Mouse (Mus musculus) spleen, postnatal 36 days (tissue): ENCODE results near the gene Epb41l2.

Experiments
- DNase-seq, 2 experiments: peaks; one replicate each; pipeline ENCODE4 v3.0.0; 2022; ENCODE audit warnings: low spot score in 2 of 2, mixed read lengths in 1 of 2

The Epb41l2 gene

DNA sequence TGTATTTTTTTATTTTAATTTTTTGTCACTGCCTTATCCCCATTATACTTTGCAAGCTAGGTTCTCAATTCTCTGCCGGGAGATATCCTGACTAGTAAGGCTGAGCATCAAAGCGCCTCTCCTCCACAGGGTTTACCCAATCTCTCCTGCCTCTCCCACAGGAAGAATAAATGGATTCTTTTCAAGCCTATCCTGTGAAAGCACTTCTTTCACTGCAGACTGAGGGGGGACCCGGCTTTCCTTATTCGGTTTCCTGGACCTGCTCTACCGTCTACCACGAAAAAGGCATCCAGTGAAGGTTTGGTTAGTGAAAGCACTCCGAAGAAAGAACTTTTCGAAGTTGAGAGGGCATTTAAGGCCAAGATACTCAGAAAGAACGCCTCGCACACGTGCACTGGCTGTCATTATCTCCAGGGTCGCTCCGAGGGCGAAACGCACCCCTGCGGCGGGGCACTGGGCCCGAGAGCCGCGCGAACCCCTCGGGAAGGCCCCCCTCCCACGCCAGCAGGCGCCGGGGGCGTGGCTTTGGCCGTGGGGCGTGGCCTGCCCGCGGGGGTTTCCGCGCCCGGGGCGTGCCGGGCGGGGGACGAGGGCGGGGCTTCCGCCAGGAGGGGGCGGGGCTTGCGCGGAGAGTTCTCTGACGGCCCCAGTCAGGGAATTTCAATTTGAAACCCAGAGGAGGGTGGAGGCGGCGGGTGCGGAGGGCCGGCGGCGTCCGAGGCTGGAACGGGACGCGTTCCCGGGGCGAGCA is at the start of gene Epb41l2:
Epb41l2 (plus strand) TSS at position 591 of the 751 bp plus-strand sequence.
- DNase-seq, result peak; percentile 89

DNA sequence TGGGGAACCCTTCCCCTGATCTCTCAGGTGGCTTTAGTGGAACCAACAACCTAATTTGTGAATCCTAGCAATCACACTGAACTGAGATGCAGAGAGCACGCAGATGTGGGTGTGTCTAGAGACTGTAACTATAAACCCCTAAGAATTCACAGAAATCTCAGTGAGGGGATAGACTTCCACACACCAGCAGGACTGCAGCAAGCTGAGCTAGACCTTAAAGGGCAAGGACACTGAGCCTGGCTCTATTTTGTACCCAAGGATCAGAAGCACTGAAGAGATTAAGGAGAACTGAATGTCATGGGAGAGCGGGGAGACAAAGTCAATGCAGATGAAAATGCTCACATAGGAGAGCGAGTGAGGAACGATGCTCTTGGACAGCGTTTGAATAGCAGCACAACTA is 49.6 kb upstream of the Epb41l2 start:
- no peak for DNase-seq

DNA sequence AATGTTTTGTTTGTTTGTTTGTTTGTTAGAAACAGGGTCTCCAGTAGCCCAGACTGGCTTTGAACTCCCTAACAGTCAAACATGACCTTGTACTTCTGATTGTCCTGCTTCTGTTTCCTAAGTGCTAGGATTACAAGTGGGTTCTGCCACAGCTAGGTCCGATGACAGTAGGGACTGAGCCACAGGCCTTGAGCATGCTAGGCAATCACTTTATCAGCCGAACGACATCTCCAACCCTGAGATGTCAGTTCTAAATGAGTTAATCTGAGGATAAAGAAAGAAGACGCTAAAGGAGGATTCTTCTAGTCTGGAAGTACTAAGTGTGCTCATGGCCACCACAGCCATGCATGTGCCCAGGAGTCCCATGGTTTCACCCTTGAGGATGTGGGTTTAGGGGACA is 48.9 kb upstream of the Epb41l2 start:
- no peak for DNase-seq

DNA sequence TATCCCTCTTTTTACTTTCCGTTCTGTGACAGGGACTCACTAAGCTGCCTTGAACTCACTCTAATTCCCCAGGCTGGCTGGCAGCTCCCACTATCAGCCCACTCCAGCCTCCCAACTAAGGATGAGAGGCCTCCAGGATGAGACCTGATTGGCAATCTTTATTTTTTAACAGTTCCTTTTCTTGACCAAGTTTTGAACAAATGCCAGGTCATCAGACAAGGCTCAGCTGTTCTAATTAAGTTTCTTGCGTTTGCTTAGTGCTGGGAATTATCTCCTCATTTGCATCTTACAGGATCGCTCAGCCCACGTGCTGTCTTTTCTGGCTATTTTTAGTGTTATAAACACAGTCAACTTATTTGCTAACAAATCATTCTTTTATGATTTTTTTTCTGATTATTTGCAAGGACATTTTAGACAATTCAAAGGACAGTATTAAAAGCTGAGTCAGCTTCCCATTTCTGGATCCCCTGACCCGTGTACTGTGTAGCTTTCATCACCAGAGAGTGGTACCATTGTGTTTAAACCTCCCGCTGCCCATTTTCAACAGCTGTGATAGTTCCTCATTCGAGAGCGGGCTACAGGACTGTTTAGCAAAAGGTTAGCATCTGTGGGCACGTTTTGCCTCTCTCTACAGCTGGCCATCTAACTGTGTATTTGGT is 47.9 kb upstream of the Epb41l2 start:
- DNase-seq, result peak; percentile 51 to 58

DNA sequence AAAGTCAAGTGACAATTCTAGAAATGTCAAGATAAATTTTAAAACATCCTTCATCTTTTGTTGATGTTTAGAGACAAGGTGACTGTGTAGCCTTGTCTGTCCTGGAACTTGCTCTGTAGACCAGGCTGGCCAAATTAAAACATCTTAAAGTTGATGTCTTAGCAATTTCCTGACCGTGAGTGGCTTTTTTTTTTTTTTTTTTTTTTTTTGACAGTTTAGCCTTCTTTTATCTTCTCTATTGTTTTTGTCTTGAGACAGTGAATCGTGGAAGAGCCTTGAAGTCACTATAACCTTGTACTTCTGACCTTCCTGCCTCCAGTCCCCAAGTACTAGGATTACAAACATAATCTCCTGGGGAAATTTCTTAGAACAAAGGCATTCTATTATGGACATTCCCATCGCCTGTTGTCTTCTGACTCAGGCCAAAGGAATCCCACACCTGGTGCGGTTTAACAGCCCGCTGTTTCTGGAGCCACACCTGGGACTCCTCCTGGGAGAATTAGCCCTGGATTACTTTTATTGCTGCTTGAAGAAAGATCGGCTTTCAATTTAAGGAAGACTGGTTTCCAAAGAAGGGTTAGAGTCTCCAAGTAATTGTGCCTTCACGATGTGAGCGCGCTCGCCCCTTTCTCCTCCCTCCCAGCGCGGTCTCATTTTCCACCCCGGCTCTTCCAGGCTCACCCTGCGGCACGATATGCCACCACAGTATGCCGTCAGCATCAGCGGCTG is 45.6 kb upstream of the Epb41l2 start:
- DNase-seq, result no peak

DNA sequence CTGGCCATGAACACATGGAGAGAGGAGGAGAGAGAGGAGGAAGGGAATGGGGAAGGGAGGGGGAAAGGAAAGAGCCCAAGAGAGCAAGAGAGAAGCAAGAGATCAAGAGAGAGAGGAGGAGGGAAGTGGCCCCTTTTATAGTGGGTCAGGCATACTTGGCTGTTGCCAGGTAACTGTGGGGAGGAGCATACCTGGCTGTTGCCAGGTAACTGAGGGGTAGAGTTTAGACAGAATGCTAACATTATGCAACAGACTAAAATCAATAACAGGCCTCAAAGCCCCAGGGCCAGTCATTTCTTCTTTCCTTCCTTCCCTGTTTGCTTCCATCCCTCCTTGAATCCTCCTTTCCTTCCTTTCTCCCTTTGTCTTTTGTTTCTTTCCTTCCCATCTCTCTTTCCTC is 41.9 kb upstream of the Epb41l2 start:
- peak in 1 of 2 experiments; percentile 7 for DNase-seq

DNA sequence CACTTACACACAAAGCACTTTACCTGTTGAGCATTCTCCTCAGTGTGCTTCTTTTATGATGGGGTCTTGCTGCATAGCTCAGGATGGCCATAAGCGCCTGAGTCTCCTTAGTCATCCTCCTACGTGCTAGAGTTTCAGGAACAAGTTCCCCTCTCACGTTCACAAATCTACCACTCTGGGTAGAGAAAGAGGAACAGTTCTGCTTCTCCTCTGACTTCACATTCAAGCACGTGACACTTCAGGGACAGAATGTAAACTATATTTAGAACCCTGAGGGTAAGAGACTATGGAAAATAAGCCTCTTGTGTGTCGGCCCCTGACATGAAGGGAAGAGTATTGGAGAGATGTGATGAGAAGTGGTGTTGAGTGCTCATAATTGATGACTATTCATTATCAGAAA is 41.2 kb upstream of the Epb41l2 start:
- DNase-seq, result peak; percentile 26 to 39

DNA sequence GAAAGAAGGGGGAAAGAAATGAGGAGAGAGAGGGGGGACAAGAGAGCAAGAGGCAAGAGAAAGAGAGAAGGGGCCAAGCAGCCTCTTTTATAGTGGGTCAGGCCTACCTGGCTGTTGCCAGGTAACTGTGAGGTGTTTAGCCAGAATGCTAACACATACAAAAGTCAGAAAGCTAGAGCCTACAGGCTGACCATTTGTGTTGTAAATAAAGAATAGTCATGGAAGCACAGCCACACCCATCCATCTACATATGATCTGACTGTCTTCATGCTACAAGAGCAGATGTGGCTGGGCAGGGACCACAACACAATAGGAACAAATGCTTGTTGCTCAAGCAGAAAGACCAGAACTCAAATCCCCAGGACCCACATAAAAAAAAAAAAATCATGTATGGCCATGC is 40.1 kb upstream of the Epb41l2 start:
- DNase-seq, result no peak

DNA sequence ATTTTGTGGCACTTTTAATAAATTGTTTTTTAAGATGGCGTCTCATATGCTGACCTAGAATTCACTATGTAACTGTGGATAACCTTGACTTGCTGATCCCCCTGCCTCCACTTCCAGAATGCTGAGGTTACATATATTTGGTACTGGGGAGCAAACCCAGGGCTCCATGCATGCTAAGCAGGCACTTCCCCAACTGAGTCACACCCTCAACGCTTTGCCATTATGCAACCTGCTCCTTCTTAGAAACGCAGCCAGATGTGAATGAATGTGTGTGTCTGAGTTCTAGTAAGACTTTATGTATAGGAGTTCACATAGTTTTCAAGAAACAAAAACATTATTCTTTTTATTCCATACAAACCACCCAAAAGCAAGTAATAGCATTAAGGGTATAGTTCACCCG is 38.4 kb upstream of the Epb41l2 start:
- no peak for DNase-seq

DNA sequence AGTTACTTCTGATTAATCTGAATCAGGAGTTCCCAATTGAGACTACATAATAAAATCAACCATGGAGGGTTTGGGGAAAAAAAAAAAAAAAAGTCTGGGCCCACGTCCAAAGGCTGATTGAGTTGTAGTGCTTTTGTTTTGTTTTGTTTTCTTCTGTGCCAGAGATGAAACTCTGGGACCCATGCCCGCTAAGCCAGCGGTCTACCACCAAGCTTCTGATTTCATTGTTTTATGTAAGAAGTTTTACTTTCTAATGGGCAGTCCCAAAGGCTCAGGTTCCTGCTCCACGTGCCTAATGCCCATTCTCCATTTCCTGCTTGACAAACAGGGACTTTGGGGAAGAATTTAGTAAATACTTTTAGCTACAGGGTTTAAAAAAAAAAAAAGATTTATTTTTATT is 33.9 kb upstream of the Epb41l2 start:
- DNase-seq, result no peak

DNA sequence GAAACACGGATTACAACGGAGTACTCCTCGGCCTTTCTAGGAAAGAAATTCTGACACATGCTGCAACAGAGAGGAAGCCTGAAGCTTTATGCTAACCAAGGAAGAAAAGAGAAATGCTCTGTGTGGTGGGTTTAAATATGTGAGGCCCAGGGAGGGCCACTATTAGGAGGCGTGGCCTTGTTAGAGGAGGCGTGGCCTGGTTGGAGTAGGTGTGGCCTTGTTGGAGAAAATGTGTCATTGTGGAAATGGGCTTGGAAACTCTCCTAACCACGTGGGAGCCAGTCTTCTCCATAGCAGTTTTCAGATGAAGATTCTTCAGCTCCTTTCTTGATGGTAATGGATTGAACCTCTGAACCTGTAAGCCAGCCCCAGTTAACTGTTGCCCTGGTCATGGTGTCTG is 32.1 kb upstream of the Epb41l2 start:
- no peak for DNase-seq

DNA sequence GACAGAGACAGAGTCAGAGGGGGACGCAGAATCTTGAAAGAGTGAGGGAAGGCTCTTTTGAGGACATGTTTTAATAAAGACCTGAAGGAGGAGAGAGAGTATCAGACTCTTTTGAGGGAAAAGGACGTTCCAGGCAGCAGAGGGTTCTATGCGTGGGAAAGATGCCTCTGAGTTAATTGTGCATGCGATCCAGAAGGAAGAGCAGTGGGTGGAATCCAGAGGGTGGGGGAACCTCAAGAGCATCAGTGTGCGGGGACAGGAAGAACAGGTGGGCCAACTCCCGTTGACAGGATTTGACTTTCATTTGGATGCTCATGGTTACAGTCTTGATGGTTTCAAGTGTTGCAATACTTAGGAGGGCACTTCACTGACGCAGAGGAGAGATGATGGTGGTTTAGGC is 29.5 kb upstream of the Epb41l2 start:
- DNase-seq, result no peak

DNA sequence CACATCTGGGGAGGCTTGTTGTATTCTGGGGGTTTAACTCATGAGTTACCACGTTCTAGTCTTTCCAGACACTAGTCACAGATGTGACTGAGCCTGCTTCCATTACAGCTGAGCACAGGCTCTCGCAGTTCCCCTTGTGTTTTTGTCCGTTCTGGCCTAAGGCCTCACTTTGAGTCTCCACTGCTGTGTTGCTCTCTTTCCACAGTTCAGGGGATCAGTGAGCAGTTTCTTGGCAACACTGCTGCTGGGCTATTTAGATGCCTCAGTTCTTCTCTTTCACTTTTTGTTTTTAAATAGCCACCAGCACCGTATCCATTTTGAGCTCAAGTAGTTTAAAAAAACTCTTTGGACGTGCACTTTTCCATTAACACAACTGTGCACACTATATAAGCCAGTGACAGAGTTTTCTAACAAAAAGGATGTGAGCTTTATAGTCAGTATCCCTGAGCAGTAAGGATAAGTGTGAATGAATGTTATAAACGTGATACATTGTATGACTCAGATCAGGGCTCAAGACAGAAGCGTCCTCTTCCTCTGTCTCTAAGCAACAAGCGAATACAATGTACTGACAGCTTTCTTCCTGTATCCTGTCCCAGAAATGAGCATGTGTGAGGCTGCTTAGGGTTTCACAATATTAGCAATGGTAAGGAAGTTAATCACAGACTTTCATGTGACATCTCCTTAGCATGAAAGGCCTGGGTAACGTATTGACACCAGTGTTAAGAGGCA is 28.1 kb upstream of the Epb41l2 start:
- DNase-seq, result peak; percentile 17 to 36

DNA sequence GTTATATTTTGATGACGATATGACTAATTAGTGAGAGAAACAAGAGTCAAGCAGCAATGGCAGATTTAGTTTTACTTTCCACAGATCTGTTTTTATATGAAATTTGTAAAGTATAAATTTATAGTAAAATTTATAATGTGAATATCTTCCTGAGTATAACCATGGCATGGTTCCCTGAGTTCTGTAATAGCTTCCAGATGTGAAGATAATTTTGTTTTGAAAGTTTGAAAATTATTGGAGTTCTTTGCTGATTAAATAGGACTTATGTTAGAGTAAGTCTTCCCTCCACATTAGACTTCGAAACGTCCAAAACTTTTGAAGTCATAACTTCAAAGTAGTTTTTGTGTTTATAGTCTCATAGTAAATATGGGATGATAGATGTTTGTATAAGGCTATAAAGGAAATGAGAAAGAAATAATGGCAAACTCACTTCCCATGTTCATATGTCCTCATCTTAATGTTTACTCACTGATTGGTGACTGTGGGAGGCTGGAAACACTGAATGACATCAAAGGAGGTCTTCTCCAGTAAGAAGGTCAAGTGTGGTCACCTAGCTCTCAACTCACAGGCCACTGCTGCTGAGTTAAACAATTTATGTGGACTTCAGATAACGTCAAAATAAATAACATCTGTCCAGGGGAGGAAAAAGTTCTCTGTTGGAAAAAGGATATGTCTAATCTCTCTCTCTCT is 26.1 kb upstream of the Epb41l2 start:
- no peak for DNase-seq

DNA sequence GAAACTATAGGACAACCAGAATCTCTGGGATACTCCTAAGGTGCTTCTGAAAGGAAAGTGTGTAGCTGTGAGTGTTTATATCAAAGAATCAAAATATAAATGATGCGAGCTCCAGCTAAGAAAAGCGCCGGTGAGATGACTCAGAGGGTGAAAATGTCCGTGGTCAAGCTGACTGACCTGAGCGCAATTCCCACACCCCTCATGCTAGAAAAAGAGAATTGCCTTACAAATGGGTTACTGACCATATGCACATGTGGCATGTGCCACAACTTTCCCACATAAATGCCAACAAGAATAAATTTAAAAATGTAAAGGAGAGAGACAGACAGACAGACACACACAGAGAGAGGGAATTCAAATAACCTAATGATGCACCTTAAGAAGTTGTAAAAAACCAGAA is 18.9 kb upstream of the Epb41l2 start:
- DNase-seq, result no peak

DNA sequence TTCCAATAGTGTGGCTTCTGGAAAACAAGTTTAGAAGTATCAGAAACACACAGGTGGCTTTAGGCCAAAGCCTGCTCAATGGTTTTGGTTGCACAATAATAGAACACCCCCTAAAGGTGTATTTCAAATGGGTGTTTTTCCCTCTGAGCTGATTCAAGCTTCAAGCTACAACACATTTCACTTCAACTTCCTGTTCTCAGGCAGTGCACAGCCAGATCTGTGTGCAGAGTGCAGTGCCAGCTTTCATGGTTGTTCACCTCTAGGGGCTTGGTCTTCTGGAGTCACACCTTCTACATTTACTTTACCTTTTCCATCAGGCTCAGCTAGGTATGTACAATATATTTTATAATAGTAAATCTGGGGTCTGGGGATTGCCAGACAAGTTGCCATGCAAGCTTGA is 16.8 kb upstream of the Epb41l2 start:
- DNase-seq, result peak in 1 of 2 experiments; percentile 19

DNA sequence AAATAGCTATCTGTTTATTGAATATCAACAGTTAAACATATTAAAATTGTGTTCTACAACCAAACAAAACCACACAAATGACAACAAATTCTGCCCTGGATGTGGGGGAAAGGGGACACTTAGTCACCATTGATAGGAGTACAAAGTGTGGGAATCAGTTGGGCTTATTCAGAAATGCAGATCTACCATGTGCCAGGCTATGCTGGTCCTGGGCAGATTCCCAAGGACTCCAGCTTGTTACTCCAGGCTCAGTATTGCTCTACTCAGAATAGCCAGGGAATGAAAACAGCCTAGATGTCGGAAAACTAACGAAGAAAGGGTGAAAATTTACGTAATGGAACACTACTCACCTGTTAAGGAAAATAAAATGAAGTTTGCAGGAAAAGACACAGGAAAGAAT is 5.7 kb upstream of the Epb41l2 start:
- DNase-seq, result no peak

DNA sequence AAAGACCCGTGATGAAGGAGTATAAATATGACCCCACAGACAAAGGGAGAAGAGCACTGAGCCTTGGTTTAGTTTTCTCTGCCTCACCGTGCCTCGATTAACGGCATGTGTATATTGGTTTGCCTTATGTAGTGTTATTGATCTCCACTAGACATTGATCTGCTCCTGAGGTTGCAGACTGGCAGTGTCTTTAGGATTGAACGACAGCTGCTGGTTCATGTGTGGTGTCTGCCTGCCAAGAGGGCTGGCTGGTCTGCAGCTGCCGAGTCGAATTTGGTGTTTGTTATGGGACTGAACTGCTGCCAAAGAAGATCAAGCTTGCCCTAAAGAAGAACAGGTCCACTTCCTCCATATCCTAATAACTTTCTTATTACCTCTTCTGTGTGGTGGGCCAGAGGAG is 5.2 kb upstream of the Epb41l2 start:
- no peak for DNase-seq

DNA sequence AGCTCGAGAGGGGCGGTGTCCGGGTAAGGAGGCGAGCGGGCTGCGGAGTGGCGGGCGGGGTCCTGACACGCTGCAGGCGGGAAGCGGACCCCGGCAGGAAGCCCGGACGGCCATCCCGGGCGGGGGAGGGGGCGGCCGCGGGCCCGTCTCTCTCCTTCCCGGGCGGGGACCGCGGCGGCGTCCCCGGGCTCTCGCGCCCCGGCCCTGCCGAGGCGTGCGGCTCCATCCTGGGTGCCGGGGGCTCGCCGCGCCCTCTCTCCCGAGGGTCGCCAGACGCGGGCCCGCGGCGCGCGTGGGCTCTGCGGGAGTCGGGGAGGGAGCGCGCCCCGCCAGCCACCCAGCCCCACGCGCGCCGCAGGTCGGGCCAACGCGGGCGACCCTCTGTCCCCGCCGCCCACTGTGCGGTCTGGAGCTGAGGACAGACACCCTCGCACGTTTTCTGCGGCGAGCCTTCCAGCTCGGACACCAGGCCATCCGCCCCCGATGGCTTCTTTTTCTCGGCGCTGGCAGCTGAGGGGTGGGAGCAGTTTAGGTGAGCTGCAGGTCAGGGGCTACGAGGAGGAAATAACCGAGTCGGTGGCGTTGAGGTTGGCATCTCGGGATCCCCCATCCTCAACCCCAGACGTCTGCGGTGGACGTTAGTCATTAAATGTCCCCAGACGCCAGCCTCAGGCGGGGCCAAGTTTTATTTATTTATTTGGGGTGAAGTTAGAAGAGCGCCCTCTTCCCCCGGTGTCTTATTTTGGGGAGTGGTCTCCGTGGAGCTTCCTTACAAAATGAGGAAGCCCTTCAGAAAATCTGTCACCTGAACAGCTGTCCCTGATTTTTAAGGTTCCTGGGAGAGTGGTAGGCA is 587 bp downstream of the Epb41l2 start:
- peak; percentile 11 to 25 for DNase-seq

DNA sequence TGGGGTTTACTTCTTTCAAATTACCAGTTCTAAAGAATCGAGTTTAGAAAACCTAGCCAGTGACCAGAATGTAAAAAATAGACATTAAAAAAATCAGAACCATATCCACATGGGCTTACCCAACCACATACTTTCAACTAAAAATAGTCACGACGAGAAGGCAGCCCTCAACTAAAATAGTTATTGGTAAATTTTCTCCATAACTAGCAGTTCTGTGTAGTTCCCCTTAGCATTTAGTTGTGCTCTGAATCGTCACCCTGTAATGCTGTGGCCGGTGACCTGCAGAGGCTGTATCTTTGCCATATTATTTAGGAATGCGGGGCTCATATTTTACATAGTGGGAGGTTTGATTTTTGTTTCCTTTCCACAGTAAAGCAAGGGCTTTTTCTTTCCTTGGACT is 2.6 kb downstream of the Epb41l2 start:
- DNase-seq, result no peak

DNA sequence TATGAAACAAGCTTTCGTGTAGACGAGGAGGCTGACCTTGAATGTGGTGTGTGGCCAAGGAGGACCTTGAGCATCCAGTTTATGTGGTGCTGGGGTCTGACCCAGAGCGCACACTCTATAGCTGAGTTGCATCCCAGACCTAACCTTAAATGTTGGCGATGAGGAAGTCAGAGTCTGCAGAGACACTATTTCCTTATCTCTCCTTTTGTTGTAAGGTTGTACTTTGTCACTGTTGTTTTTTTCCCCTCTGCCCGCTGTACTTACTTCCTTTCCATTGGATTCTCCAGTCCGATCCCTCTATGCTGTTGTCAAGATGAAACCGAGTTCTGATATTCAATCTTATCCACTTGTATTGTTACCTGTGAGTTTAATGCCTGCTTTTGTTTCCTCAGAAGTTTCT is 5.6 kb downstream of the Epb41l2 start:
- DNase-seq, result no peak
